Mouse (Mus musculus): ENCODE results near the gene Mylk3.

The Mylk3 gene

DNA sequence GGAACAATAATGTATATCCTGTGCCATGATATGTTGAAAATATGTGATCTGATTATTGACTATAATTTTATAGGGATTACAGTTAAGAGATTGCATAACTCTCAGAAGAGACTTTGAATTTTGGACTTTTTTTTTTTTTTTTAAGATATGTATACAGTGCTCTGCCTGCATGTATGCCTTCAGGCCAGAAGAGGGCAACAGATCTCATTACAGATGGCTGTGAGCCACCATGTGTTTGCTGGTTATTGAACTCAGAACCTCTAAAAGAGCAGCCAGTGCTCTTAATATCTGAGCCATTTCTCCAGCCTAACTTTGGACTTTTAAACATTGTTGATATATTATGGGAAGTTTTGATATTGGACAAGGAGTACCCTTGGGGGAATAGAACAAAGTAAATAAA is 74.4 kb downstream of the Mylk3 start:
- peak; percentile 13 for DNase-seq

DNA sequence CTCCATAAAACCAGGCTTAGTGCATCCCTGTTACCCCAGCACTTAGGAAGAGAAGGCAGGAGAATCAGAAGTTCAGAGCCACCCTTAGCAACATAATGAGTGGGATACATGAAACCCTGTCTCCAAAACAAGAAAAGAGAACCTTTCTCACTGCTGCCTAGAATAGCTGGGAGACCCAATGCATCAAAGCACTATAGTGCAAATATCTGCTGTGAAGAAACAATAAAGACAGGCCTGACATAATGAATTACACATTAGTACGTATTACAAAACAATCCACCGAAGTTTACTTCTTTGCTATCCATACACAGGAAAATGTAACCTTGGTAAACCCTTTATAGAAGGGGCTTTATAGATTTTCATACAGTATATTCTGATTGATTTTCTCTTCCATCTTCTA is 77.6 kb downstream of the Mylk3 start:
- DNase-seq = no peak

DNA sequence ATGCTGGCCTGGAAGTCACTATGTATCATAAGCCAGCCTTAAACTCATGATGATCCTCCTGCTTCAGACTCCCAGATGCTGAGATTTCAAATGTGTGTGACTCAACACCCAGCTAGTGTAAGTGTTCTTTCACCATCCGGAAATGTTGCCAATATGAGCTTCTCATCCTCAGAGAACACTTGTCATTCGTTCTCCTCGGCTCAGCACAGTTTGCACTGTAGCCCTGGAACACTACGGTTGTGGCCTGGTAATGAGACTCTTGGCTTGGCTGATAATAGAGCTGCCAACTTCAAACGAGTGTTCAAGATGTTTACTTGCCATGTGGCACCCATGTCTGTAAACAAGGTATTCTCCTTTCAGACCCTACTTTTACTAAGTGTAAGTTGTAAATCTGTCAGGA is 82.6 kb downstream of the Mylk3 start:
- DNase-seq = no peak

DNA sequence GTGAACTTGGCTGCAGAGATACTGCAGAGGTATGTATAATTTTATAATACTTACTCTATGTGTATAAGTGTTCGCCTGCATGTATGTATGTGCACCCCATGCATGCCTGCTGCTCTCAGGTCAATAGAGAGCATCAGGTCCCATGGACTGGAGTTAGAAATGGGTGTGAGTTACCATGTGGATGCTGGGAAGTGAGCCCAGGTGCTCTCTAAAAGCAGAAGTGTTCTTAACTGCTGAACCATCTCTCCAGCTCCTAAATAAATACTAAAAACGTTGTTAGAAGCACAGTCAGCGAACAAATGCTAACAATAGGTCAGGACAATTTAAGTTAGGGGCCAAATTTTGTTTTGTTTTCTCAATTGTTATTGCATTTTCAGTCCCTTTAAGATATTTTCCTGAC is 83.2 kb downstream of the Mylk3 start:
- DNase-seq = no peak

DNA sequence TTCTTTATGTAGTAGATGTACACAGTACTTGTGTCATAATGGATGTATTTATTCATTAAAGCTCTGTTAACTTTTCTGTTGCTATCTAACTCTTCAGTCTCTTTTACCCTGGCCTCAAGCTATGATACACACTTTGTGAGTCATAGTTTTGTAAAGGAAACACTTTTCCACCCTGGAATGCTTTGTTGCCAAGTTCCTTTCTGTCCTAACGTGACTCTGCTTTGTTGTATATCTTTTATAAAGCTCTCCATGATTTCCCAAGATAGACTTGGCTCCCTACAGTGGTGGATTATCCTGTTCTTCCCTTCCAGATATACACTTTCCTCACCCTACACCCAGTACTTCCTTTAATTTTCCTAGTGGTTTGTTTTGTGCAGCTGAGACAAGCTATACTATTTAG is 84.2 kb downstream of the Mylk3 start:
- no peak for DNase-seq

GRCm38 (mm10) chr8:85299434-85300077 is 86.6 kb downstream of the Mylk3 start, which contains the start of the genes Orc6 and Vps35:
TSS of gene Orc6 (plus strand) at chr8:85299632.
TSS of gene Vps35 (minus strand) at chr8:85299802.
- peak; percentile 97 for DNase-seq

GRCm38 (mm10) chr8:85298600-85299433 is 87.3 kb downstream of the Mylk3 start:
- DNase-seq = peak; percentile 22

- DNase-seq = no peak
These were observed 99.3 kb downstream of the Mylk3 start for GRCm38 (mm10) chr8:85286846-85287245.
